Mouse (Mus musculus) stomach, embryonic 15.5 days (tissue): ENCODE measurements around the gene Chml. TPM values are rescaled to one million over a fixed set of nuclear protein-coding genes. Genes with fewer than 3 reads are reported as not detected.

Experiments
- ATAC-seq: fragments of 200-750 bp; cut with Nextera tagmentation; 2 replicates; pipeline ENCODE4 v1.8.0; 2017; ENCODE audit warnings: low read depth, moderate number of reproducible peaks, moderate TSS enrichment; ENCODE audit not compliant: insufficient read depth, low FRiP score
- H3K27ac ChIP-seq: fragments of 300-500 bp; sonication (generic); 2 replicates; pipeline ENCODE4 v1.5.1; 2015; ENCODE audit warnings: mild to moderate bottlenecking, inconsistent platforms
- H3K27me3 ChIP-seq: fragments of 300-500 bp; sonication (generic); replicated peaks from 2 replicates; pipeline ENCODE4 v1.6.1; 2015; ENCODE audit warnings: inconsistent platforms
- H3K36me3 ChIP-seq: fragments of 300-500 bp; sonication (generic); 2 replicates; pipeline ENCODE4 v1.6.1; 2015; ENCODE audit warnings: inconsistent platforms
- H3K4me1 ChIP-seq: fragments of 300-500 bp; sonication (generic); 2 replicates; pipeline ENCODE4 v1.6.1; 2015; ENCODE audit warnings: inconsistent platforms
- H3K4me2 ChIP-seq: fragments of 300-500 bp; sonication (generic); 2 replicates; pipeline ENCODE4 v1.6.1; 2015; ENCODE audit warnings: mild to moderate bottlenecking, inconsistent platforms
- H3K4me3 ChIP-seq: fragments of 300-500 bp; sonication (generic); replicated peaks from 2 replicates; pipeline ENCODE4 v1.5.1; 2015; ENCODE audit warnings: inconsistent platforms
- H3K9ac ChIP-seq: fragments of 300-500 bp; sonication (generic); 2 replicates; pipeline ENCODE4 v1.6.1; 2015; ENCODE audit warnings: inconsistent platforms
- H3K9me3 ChIP-seq: fragments of 300-500 bp; sonication (generic); 2 replicates; pipeline ENCODE4 v1.6.1; 2016; ENCODE audit warnings: inconsistent platforms
- WGBS: fragments of 180-500 bp; shearing (Covaris S2); methylation state at CpG from one replicate; pipeline ENCODE4 v1.1.7; 2015; 5-methylcytosine and 5-hydroxymethylcytosine counted together
- polyA plus RNA-seq: library from polyadenylated mRNA; unstranded; fragments of >200 nt; fragmentation: Nextera tagmentation; extraction: Ambion mirVana; gene quantifications from 2 replicates; pipeline ENCODE4 v1.2.1, GENCODE M21; 2015

Chml gene
- polyA plus RNA-seq, 1 experiment from 2014 or later = 3.2 TPM

DNA sequence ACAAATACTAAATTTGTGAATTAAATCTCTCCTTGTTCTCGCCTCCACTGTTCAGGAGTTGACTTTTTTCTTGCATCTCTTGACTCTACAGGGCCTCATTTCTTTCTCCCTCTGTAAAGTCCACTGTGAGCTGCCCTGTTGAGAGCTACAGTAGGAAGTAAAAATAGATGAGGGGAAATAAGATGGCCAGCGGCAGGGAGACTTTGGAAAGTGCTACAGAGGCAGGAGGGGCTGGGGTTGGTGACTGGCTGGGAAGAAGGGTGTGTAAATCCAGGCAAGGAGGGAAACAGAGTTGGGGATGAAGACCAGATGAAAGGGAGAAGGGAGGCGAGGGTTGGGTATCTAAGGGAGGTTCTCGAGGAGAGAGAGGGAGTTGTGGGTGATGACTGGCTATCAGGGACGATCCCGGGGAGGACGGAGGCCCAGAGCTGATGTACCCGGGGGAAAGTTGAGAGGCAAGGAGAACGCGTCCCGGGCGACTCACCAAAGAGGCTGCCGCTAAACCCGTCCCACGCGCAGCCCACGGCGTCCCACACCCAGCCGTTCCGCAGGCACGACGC lies 935 bp downstream of the Chml start:
- ATAC-seq = no peak
- WGBS = 1% methylated on average over 17 of the region's 22 CpGs

DNA sequence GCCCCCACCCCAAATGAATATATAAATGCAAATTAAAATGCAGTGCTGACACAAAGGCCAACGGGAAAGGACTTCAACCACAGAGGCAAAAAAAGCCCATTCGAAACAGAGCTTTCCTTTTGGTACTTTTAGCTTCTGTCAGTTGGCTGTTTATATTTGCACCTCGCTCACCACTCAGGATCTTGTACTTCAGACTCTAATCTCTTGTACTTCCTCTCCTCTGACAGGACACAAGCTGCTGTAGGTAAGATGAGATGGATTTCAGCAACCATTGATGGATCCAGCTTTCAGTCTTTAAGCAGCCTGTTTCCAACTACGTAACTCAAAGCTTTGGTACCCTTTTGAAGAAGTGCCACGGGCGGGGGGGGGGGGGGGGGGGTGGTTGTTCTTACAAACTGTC lies 11.7 kb downstream of the Chml start:
- Histone ChIP-seq H3K27ac (no peak overlapping the region), H3K9ac (no peak overlapping the region), H3K4me2 (no peak overlapping the region), H3K4me1 (no peaks in the 10 kb centered on the region), H3K9me3 (no peaks in the 10 kb centered on the region), H3K4me3 (no peak overlapping the region), H3K36me3 (no peaks in the 10 kb centered on the region), H3K27me3 (no peaks in the 10 kb centered on the region)
- ATAC-seq = no peak
- 51% methylated on average over 6 of the region's 6 CpGs for WGBS

More for the DNA sequence above, 935 bp downstream of the Chml start:
- H3K4me3 ChIP-seq = peak overlapping the region; percentile 69
- peak overlapping the region; percentile 84 for H3K9ac ChIP-seq
- H3K27ac ChIP-seq = peak overlapping the region; percentile 89
- H3K4me2 ChIP-seq = peak overlapping the region; percentile 94
- no peaks in the 10 kb centered on the region for H3K9me3 ChIP-seq
- H3K36me3 ChIP-seq = no peaks in the 10 kb centered on the region
- H3K4me1 ChIP-seq = 0 out of 2 replicates have a peak, but pooled peaks cover 10% of the 10 kb centered on the region
- H3K27me3 ChIP-seq = no peaks in the 10 kb centered on the region

DNA sequence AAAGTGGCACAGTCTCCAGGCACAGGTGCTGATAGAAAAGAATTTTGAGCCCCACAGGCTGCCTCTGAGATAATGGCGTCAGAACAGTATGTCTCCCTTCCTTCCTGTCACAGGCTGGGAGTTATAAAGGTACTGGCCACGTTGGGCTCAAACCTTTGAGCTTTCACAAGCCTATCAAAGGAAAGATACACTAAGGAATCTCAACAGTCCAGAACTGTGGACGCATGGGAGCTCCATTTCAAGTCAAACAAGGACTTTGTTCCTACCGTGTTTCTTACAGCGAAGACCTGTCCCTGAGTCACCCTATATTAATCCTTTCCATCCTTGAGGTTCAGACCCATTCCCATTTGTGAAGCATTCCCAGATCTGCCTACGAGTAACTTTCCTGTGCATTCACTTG lies 15.2 kb downstream of the Chml start:
- Histone ChIP-seq H3K27ac (no peak overlapping the region), H3K4me3 (no peak overlapping the region), H3K4me1 (no peaks in the 10 kb centered on the region), H3K27me3 (no peaks in the 10 kb centered on the region), H3K4me2 (no peak overlapping the region), H3K9ac (no peak overlapping the region), H3K9me3 (no peaks in the 10 kb centered on the region), H3K36me3 (no peaks in the 10 kb centered on the region)
- WGBS = 77% methylated on average over 6 of the region's 6 CpGs
- ATAC-seq = no peak

DNA sequence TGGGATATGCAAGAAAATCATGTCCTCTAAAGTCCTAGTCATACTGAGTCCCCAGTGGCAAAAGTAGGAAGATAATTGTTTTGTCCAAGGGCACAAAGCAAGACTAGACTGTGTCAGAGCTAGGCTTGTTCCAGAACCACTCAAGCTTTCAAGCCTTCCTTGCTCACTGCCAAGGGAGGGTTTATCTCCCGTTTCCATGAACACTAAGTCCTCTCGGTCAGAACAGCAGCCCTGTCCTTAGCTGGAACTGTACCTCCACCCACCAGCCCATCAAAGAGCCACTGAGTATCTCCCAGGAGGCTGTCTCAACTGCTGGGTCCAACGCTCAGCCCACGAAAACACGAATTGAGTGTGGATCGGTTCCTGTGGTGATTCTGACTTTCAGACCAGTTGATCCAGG lies 17.6 kb downstream of the Chml start:
- Histone ChIP-seq H3K9me3 (no peaks in the 10 kb centered on the region), H3K36me3 (no peaks in the 10 kb centered on the region), H3K4me1 (no peaks in the 10 kb centered on the region), H3K27ac (no peak overlapping the region), H3K4me3 (no peak overlapping the region), H3K4me2 (no peak overlapping the region), H3K9ac (no peak overlapping the region), H3K27me3 (no peaks in the 10 kb centered on the region)
- 81% methylated on average over 6 of the region's 6 CpGs for WGBS
- no peak for ATAC-seq

DNA sequence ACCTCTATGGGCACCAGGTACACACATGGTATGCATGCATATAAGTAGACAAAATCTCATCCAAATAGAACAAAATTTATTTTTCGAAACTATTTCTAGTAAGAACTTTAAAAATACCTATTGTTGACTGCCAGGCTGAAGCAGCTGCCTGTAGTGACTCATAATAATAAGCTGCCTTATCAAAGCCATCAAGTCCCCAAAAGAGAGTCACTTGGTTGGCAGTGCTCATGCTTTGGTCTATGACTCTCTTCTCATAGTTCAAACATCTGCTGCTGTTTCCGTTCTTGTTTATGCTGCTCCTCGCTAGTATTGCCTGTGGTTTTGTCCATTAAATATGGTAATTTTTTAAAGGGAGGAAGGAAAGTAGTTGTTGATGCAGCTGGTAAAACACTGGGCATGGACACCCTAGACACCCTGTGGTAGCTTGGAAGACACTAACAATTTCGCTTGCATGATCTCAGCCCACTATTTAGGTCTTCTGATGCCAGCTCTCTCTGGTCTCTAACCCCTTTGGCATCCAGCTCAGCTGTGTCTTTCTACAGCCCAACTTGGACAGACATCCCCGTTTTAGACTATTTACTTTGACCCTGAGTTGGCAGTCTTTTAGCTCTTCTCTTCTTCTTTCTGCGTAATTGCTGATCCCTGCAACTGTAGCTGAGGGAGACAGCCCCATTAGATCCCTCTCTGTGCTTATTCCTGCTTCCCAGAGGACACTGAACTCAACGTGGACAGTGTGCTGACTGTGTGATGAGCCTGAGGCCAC lies 19.0 kb downstream of the Chml start:
- ATAC-seq = no peak
- Histone ChIP-seq H3K36me3 (no peaks in the 10 kb centered on the region), H3K9ac (no peak overlapping the region), H3K27me3 (no peaks in the 10 kb centered on the region), H3K4me3 (no peak overlapping the region), H3K27ac (no peak overlapping the region), H3K4me2 (no peak overlapping the region), H3K4me1 (no peaks in the 10 kb centered on the region), H3K9me3 (no peaks in the 10 kb centered on the region)
- WGBS = 69% methylated on average over 7 of the region's 7 CpGs

DNA sequence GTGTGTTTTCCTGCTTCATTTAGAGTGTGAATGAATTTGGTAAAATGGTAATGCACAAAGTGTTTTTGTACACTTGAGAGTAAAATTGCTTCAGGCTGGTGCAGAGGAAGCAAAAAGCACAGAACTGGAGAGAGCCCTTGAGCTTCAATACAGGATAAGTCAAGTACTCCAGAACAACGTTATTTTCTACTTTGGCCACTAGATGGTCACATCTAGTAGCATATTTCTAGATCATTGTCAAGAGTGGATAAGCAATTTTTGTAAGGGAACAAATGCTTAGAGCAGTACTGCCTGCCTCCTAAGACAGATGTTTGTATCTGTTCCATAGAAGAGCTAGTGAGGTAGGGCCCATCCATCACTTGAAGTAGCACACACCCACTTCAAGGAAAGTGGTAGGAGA lies 21.1 kb downstream of the Chml start:
- Histone ChIP-seq H3K27ac (no peak overlapping the region), H3K27me3 (no peaks in the 10 kb centered on the region), H3K4me1 (no peaks in the 10 kb centered on the region), H3K9me3 (no peaks in the 10 kb centered on the region), H3K4me2 (no peak overlapping the region), H3K36me3 (no peaks in the 10 kb centered on the region), H3K9ac (no peak overlapping the region), H3K4me3 (no peak overlapping the region)
- no peak for ATAC-seq
- WGBS = 20% methylated on average over 1 of the region's 1 CpGs

DNA sequence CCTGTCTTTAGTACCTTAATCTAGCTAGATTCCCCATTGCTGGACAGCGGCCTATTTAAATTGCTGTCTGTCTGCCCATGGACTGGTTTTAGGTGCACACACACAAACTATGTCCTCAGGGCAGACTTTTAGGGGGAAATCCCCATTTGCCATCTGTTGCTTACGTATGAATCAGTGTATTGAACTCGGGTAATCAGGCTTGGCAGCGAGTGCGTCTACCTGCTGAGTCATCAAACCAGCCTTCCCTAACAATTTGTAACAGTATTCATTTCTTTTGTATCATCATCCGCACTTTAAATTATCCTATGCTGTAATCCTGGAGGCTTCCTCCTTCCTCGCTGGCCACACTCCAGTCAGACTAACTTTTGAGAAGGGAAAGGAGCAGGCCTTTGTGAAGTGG lies 22.7 kb downstream of the Chml start:
- WGBS = 78% methylated on average over 7 of the region's 7 CpGs
- Histone ChIP-seq H3K4me3 (no peak overlapping the region), H3K27ac (no peak overlapping the region), H3K4me2 (no peak overlapping the region), H3K9ac (no peak overlapping the region), H3K4me1 (no peaks in the 10 kb centered on the region), H3K27me3 (no peaks in the 10 kb centered on the region), H3K36me3 (no peaks in the 10 kb centered on the region), H3K9me3 (no peaks in the 10 kb centered on the region)
- no peak for ATAC-seq

DNA sequence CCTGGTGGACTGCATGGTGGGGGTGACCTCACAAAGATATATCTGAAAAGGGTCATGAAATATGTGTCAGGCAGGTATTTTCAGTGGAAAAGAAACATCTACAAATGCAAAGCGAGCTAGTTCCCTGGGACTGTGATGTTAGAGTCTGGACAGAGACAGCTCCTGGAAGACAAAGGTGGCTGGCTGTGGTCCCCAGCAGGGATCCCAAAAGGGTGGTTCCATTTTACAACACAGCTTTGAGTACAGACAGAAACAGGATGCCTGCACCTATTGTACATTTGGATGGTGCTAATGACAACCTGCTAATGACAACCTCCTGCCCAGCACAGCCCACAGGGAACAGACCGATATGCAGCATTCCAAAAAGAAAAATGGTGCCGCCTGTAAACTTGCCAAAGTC lies 23.2 kb downstream of the Chml start:
- Histone ChIP-seq H3K27ac (no peak overlapping the region), H3K4me2 (no peak overlapping the region), H3K27me3 (no peaks in the 10 kb centered on the region), H3K4me3 (no peak overlapping the region), H3K4me1 (no peaks in the 10 kb centered on the region), H3K9ac (no peak overlapping the region), H3K9me3 (no peaks in the 10 kb centered on the region), H3K36me3 (no peaks in the 10 kb centered on the region)
- 85% methylated on average over 3 of the region's 3 CpGs for WGBS
- no peak for ATAC-seq

DNA sequence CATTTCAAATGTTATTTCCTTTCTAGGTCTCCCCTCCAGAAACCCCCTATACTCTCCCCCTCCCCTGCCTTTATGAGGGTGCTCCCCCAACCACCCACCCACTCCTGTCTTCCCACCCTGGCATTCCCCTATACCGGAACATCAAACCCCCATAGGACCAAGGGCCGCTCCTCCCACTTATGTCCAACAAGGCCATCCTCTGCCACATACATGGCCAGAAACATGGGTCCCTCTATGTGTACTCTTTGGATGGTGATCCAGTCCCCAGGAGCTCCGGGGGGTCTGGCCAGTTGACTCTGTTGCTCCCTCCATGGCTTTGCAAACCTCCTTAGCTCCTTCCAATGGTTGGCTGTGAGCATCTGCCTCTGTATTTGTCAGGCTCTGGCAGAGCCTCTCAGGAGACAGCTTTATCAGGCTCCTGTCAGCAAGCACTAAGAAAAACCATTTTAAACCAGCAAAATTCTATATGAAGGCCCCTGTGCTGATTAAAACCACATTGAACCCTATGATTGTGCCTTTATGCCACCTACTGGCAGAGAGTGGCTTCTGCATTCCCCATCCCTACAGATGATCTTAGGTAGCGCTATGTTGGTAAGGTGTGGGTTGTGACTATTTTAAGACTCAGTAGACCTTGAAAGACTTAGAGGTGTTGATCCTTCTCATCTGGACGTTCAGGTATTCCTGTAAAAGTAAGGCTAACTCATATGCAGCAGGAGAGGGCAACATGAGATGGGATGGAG lies 23.9 kb downstream of the Chml start:
- Histone ChIP-seq H3K27ac (no peak overlapping the region), H3K36me3 (no peaks in the 10 kb centered on the region), H3K4me2 (no peak overlapping the region), H3K9me3 (no peaks in the 10 kb centered on the region), H3K4me3 (no peak overlapping the region), H3K9ac (no peak overlapping the region), H3K4me1 (no peaks in the 10 kb centered on the region), H3K27me3 (no peaks in the 10 kb centered on the region)
- ATAC-seq = no peak; the same call in 1 of the 2 replicates
- WGBS = 72% methylated on average over 5 of the region's 5 CpGs

DNA sequence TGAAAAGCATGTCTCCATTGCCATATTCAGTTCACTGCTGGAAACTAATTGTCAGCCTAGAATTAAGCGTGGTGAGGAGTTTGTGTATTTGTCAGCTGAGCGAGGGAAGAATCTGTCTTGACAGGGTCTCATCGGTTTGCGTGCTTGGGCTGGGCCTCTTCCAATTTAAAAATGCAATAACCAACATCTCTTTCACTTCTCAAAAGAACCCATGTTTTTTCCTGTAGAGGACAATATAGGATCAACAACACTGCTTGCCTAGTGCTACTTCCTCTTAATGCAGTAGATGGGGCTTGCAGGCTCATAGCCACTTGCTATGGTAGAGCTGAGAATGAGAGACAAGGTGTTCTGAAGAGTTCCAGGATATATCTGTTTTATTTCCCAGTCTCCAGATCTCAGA lies 32.8 kb downstream of the Chml start:
- Histone ChIP-seq H3K27ac (no peak overlapping the region), H3K9me3 (no peaks in the 10 kb centered on the region), H3K36me3 (no peaks in the 10 kb centered on the region), H3K4me3 (no peak overlapping the region), H3K9ac (no peak overlapping the region), H3K27me3 (no peaks in the 10 kb centered on the region), H3K4me2 (no peak overlapping the region), H3K4me1 (no peaks in the 10 kb centered on the region)
- no peak for ATAC-seq
- WGBS = 94% methylated on average over 4 of the region's 4 CpGs

DNA sequence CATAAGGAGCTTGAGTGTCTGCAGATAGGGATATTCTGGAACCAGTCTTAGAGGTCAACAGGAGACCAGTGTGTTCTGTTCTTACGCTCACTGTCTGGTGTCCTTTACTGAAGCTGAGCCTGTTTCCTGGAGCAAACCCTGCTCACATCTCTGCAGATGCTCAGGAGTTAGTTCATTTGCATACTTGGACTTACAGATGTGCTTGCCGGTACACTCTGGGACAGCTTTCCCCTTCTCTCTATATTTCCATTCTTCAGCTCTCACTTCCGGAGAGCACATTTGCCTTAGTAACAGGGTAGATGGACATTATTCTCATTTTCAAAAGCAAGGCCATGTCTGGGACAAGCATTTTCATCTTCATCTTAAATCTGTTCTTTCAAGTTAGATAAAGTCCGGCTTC lies 44.1 kb downstream of the Chml start:
- 92% methylated on average over 4 of the region's 4 CpGs for WGBS
- no peak overlapping the region for H3K27ac ChIP-seq
- no peaks in the 10 kb centered on the region for H3K36me3 ChIP-seq
- H3K4me3 ChIP-seq = no peak overlapping the region
- H3K9me3 ChIP-seq = no peaks in the 10 kb centered on the region
- H3K4me1 ChIP-seq = no peaks in the 10 kb centered on the region
- no peak for ATAC-seq
- no peaks in the 10 kb centered on the region for H3K27me3 ChIP-seq
- no peak overlapping the region for H3K9ac ChIP-seq
- no peak overlapping the region for H3K4me2 ChIP-seq

DNA sequence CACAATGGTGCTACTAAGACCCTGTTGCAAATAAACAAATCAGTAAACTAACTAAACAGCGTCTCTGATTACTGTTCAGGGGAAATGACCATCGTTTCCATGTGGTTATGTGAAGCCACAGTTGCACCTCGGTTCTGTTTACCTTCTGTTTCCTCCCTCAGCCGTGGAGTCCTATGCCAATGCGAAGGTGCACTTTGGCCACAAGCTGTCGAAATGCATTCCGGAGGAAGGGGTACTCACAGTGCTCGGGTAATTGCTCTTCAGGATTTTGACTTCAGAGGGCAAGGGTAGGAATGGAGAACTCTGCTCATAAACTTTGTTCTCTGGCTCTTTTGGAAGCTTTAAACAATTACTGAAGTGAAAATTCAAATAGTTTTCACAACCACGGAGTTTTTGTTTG lies 45.7 kb downstream of the Chml start:
- WGBS = 36% methylated on average over 9 of the region's 9 CpGs
- no peak for ATAC-seq

More for the DNA sequence above, 45.7 kb downstream of the Chml start:
- Histone ChIP-seq H3K4me1 (no peaks in the 10 kb centered on the region), H3K4me3 (no peak overlapping the region), H3K27me3 (no peaks in the 10 kb centered on the region), H3K9me3 (no peaks in the 10 kb centered on the region), H3K36me3 (no peaks in the 10 kb centered on the region), H3K4me2 (no peak overlapping the region), H3K27ac (no peak overlapping the region), H3K9ac (no peak overlapping the region)
